Mouse (Mus musculus) C2C12 (cell line): ENCODE results near the gene Hist1h4c.

Experiments
- CEBPB ChIP-seq: IDR thresholded peaks from one replicate; pipeline ENCODE4 v1.6.1; 2011; ENCODE audit warnings: low read depth, mild to moderate bottlenecking, control low read depth, moderate library complexity
- CTCF ChIP-seq: IDR thresholded peaks from one replicate; pipeline ENCODE4 v1.5.1; 2011; ENCODE audit not compliant: control insufficient read depth, insufficient read depth, insufficient read length
- MAX ChIP-seq: IDR thresholded peaks from one replicate; pipeline ENCODE4 v1.6.1; 2011; ENCODE audit warnings: mild to moderate bottlenecking, control low read depth
- MYOD1 ChIP-seq: IDR thresholded peaks from one replicate; pipeline ENCODE4 v1.6.1; 2011; ENCODE audit warnings: low read depth; ENCODE audit not compliant: control insufficient read depth, insufficient read length
- MYOG ChIP-seq: IDR thresholded peaks from one replicate; pipeline ENCODE4 v1.6.1; 2011; ENCODE audit not compliant: control insufficient read depth, insufficient read length; ENCODE audit errors: extremely low read depth
- USF1 ChIP-seq: IDR thresholded peaks from one replicate; pipeline ENCODE4 v1.6.1; 2011; ENCODE audit warnings: low read depth, mild to moderate bottlenecking, control low read depth, moderate library complexity

DNA sequence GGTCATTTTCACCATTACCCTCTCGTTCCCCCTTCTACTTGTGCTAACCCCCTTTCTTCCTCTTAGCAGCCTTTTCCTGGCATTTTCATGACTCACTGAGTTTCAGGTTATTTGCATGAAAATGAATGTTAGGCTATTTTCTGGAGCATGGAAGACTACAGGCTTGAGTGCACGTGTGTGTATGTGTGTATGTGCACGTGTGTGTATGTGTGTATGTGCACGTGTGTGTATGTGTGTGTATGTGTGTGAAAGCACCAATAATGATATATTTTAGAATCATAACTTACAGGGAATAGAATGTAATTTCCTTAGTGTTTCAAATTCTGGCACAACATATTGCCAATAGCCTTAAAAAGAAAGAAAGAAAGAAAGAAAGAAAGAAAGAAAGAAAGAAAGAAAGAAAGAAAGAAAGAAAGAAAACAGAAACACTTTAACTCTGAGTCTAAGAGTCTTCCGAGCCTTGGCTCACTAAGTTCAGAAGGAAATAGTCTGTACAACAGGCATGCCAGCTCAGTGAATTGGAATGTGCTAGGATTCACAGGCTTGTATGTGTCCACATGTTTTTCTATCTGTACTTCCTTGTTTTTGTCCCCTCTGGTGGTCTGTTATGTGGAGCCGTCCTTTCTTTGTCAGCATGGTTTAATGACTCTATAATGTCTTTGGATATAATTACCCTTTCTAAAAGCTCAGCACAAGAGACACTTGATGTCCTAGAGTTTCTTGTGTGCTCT is 38.5 kb downstream of the Hist1h4c start:
- no peak for TF ChIP-seq CTCF
- TF ChIP-seq MYOG, result no peak
- TF ChIP-seq USF1, result no peak
- no peak for TF ChIP-seq MAX
- no peak for TF ChIP-seq MYOD1
- TF ChIP-seq CEBPB, result no peak
